Mouse (Mus musculus) mouse embryonic stem cell (cell line): ENCODE measurements around the gene Tmc2.

Experiments
- in situ Hi-C, 2 experiments: fragments of 300-500 bp; cut with MboI; formaldehyde crosslinking; loops; 1 replicate in 1 of 2; 3 replicates in 1 of 2; pipeline ENCODE4 v1.14.3; 2019 to 2020; ENCODE audit warnings: low sequenced_read_pairs in 2 of 2, low pct_unique_long_range_greater_than_20kb in 1 of 2, mixed read lengths in 1 of 2; ENCODE audit not compliant: unreplicated experiment in 1 of 2

Tmc2 gene

GRCm38 (mm10) chr2:130194894-130195293 lies at the start of gene Tmc2:
Gene Tmc2 (plus strand): TSS chr2:130195194.
- in situ Hi-C loops, result no loop called here

GRCm38 (mm10) chr2:130146089-130146668 lies 48.8 kb upstream of the Tmc2 start:
- in situ Hi-C loops, result no loop called here

DNA sequence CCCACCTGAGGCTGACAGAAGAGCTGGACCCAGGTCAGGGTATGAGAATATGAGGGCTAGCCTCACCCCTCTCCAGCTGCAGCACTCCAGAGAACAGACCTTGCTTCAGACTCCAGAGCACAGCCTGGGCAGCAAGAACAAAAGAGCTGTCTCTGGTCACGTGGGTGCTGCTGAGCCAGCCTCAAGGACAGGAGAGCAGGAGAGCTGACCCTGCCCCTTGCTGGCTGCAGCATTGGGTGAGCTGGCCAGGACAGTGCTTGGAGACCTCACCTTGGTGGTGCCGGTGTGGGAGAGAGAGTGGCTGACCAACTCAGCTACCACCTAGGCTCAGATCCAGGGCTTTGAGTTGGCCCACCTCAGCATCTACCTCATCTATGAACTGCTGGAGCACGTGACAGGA lies 39.8 kb upstream of the Tmc2 start:
- in situ Hi-C loops, result no loop called here

DNA sequence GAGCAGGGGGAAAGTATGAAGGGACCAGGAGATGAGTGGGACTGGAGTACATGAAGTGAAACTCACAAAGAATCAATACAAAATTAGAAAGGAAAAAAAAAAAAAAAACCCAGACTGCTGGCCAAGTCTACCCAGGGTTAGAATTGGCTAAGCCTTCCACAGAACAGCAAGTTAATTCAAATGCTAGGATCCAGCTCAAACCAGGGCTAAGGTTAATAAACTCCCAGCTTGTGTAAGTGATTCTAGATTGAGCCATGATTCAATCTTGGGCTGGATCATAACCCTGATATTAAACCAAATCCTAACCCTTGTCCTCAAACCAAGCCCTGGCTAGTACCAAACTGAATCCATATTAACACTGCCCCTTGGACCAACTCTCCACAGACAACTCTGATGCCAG lies 39.1 kb upstream of the Tmc2 start:
- in situ Hi-C loops, result no loop called here

DNA sequence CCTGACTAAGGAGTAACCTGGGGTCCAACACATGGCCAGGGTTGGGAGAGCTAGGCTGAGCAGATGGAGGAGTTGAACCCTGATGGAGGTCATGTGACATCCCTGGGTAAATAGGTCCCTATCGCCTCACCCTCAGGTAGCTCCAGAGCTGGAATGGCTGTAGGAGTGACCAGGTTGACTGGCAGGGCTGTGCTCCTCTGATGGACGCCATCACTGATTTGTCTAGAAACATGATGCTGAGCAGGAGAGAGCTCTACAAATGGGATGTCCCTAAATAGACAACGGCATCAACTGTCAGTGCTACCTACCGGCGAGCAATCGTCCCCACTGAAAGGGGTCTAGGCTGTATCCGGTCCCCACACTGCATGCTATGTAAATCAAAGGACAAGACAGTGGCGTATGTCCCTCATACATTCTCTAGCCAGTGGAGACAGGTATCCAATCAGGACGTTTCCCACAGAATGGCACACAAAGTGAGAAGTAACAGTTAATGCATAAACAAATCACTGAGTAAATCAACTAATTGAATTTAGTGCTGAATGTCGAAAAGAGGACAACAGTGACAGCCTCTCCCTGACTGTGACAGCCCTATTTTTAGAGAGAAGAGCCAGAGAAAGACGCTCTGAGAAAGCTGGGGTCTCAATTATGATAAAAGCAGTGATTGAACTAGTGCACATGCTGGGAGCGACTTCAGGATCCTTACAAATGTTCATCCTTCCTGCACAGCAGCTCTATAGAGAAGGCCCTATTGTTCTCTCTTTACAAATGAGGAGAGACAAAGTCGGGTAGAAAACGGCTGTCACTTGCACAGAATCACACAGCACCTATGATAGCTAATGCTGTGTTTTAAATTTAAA lies 37.5 kb upstream of the Tmc2 start:
- in situ Hi-C loops, result no loop called here

DNA sequence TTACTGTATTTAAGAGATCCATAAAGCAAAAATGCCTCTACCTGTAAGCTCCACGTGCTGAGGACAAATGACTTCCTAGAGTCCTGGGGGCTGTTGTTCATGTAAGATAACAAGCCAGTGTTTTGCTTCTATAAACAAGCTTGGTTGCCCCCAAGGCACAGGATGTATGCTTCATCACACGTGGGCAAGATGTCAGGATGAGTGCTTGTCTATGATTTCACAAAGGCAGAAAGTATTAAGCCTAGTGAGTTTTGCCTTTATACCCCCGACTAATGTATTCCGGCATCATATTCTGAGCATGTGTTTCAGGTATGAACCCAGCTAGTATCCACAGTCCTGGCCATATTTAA lies 36.9 kb upstream of the Tmc2 start:
- in situ Hi-C loops, result no loop called here

DNA sequence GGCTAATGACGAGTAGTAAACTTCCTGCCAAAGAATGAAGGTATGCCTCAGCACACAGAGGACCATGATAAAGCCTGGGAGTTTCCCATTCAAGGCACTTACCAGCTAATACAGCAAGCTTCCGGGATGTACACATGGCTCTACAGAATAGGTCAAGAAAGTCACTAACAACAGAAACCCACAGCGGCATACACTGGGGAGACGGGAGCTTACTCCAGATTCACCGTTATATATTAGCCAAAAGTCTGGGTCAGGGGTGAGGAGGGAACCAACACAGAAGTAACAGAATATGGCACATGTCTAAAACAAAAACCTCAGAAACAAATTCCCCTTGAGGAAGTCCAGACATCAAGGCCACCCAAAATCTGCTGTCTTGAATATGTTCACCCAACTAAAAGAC lies 32.3 kb upstream of the Tmc2 start:
- in situ Hi-C loops, result no loop called here

DNA sequence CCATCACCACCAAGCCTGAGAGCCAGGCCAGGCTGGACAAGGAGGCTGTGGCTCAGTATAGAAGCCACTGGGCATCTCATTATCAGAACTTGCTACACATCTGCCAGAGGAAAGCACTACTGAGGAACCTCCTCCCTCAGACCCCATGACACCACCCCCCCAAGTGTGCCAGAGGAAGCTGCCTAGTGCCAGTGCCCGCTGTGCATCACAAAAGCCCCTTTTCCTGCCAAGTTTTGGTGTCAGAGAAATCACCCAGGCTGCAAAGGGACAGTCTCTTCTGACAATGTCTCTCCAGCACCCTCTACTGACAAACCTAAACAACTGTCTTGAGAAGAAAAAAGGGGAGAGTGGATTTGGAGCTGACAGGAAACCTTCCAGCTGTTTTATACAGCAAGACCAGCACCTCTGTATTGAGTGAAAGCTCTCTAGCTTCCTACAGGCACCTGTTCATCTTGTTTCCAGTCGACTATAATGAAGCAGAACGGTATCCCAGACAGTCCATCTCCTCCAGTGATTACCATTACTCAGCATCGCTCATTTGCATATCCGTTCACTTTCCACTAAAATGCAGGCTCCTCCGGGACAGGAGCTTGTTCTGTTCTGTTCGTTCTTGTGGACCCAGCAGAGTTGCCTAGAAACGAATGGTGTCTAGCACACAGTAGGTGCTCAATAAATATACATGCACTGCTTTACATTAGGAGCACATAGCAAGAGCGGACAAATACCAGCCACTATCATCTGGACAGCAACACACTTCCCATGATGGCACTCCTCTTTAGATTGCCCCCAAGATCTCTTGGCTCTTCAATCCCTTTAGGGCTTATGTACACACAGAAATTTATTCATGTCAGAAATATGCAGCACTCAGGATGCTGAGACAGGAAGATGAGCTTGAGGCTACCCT lies 28.4 kb upstream of the Tmc2 start:
- in situ Hi-C loops, result no loop called here

GRCm38 (mm10) chr2:130167861-130168260 lies 27.1 kb upstream of the Tmc2 start:
- in situ Hi-C loops, result no loop called here

- in situ Hi-C loops, result no loop called here
Observed at GRCm38 (mm10) chr2:130171674-130172073, 23.3 kb upstream of the Tmc2 start.

DNA sequence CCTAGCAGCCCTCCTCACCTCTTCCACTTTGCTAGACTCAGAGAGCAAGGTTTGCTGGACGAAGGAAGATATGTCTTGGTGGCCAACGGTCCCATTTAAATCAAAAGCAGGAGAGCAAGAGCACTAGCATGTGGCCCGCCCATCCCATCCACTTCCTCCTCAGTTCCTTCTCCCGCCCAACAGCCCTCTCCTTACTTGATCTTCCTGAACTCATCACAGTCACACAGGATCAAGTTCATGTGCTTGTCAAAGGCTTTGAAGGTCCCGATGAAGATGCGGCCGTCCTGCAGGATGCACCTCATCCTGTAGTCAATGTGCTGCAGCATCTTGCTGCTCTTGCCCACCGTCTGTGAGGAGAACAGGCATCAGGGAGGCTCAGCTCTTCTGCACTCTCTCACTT lies 18.2 kb upstream of the Tmc2 start:
- in situ Hi-C loops, result no loop called here

DNA sequence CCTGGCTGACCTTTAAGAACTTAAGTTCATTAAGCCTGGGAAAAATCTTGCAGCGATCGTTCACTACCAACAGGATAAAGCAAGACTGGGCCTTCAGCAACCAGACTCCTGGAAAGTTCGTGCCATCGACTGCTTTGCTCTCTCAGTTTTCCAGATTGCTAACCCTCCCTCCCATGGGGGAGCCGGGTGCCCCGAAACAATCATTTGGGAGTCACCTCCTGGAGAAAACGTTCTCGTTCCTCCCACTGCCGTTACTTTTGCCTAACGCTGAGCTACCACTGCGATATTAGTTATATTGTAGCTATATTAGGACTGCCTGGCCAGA lies 16.7 kb upstream of the Tmc2 start:
- in situ Hi-C loops, result no loop called here

DNA sequence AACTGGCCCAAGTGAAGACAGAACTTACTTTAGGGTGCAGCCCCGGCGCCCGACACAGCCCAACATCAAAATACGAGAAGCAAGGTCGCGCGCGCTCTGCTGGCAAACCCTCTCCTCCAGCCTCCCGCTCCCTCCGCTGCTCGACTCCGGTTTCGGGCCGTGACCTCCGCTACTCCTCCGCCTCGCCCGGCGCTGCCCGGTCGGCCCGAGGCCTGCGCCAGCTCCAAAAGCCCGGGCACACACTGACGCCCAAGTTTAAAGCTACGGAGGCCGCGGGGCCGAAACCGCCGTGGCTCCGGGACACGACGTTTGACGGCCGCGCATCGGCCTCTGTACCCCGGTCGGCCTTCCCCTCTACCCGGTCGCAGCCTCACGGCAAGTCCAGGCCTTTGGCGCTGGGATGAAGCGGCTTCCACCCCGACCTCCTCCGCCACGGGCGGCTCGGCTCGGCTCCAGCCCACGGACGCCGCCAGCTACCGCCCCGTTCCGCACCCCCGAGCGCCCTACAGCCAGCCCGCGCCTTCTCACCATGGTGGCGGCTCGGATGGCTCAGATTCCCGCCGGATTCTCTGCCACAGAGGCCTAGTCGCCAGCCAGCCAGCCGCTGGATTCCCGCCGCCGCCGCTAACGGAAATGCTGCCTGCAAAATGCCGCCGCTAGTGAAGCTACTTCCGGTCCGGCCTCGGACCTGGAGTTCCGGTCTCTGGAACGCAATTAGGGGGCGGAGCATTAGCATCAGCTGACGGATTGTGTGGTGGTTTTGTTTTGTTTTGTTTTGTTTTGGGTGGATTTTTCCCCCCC lies 16.1 kb upstream of the Tmc2 start, which contains the start of gene Snrpb:
Gene Snrpb (minus strand): TSS at position 698 of the 801 bp plus-strand sequence.
- in situ Hi-C loops, result no loop called here

DNA sequence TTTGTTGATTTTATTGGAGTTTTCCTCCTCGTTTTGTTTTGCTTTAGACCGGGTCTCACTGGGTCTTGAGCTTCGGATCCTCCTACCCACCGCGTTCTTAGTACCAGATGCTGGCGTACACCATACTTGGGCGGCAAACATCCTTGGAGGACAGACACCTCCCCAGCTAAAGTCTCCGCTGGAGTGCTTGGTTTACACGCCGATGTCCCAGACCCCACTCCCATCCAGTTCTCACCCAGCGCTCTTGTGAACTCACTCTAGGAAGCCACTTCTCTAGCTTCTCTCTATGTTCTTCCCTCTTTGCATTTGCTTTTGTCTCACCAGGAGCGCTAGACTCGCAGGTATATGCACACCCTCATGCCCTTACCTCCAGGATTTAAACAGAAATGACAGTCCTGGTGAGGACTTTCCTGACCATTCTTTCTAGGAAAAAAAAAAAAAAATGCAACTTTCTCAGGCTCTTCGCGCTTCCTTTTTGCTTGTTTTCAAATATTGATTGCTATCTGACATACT lies 15.4 kb upstream of the Tmc2 start:
- in situ Hi-C loops, result no loop called here

GRCm38 (mm10) chr2:130188391-130188790 lies 6.6 kb upstream of the Tmc2 start:
- in situ Hi-C loops, result no loop called here

DNA sequence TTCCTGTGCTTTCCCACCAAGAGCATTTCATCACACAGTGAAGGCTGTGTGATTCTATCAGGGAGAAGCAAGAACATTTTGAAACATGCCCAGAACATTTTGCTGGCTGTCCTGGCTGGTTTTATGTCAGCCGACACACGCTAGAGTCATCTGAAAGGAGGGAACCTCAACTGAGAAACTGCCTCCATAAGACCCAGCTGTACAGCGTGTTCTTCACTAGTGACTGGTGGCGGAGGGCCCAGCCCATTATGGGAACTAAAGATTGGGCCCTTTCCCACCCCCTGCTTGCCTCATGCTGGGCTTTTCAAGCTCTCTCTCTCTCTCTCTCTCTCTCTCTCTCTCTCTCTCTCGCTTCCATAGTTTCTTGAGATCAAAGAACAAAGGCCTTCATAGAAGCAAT lies 6.0 kb downstream of the Tmc2 start:
- in situ Hi-C loops, result no loop called here

- in situ Hi-C loops, result no loop called here
Observed at GRCm38 (mm10) chr2:130207376-130207775, 12.4 kb downstream of the Tmc2 start.

- in situ Hi-C loops, result no loop called here
Observed at GRCm38 (mm10) chr2:130207996-130208395, 13.0 kb downstream of the Tmc2 start.
